Mouse (Mus musculus) lung, adult 2 months (tissue): ENCODE results near the gene Cdk20.

Experiments used
- CTCF ChIP-seq: fragments of 200-500 bp; IDR thresholded peaks from 2 replicates; pipeline ENCODE4 v1.5.1; 2011; ENCODE audit warnings: mild to moderate bottlenecking, low read length, control low read depth; ENCODE audit not compliant: insufficient read depth
- POLR2A ChIP-seq: fragments of 200-500 bp; IDR thresholded peaks from 2 replicates; pipeline ENCODE4 v1.6.1; 2011; ENCODE audit warnings: low read depth, mild to moderate bottlenecking, control low read depth, low read length, borderline replicate concordance; ENCODE audit errors: extremely low read depth

- TF ChIP-seq POLR2A (no peak), CTCF (no peak)
These were observed 6.8 kb upstream of the Cdk20 start for GRCm38 (mm10) chr13:64425280-64425679.
